Mouse (Mus musculus) mature B cell (primary cell): ENCODE measurements around the gene Rab21.

Experiments used
- in situ Hi-C: fragments of 300-500 bp; cut with MboI; formaldehyde crosslinking; loops from 2 replicates; pipeline ENCODE4 v1.14.3; 2019

Rab21 gene

DNA sequence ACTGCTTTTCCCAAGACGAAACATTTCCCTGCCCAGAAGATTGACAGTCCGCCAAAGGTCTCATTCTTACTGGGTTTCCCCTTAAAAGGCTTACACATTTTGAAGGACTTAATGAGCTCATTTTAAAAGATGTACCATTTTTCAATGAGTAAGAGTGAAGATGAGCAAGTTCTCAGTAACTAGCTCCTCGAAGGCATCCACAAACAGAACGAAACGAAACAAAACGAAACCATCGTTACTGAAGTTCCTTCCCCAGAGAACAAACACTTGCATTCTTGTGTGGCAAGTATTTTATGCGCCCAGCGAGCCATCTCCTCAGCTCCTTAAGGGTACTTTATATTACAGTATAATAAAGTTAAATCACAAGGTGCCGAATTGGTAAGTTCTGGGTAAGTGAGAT, 34.0 kb downstream of the Rab21 start:
- in situ Hi-C loops, result no loop called here

DNA sequence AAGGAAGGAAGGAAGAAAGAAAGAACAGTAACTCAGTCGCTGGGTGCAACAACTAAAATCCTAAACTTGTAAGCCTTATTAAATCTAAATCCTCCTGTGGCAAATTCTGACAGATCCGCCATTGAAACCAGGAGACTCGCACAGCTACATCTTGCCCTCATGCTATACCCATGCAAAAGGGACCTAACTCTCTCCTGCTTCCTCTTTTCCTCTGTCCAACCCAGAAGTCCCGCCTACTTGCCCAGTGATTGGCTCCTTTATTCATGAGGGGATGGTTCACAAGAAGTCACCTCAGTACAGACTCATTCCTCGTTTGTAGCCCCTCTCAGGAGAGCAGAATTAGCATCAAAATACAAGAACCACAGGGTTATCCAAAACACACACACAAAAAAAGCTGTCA, 43.7 kb downstream of the Rab21 start:
- in situ Hi-C loops, result no loop called here

DNA sequence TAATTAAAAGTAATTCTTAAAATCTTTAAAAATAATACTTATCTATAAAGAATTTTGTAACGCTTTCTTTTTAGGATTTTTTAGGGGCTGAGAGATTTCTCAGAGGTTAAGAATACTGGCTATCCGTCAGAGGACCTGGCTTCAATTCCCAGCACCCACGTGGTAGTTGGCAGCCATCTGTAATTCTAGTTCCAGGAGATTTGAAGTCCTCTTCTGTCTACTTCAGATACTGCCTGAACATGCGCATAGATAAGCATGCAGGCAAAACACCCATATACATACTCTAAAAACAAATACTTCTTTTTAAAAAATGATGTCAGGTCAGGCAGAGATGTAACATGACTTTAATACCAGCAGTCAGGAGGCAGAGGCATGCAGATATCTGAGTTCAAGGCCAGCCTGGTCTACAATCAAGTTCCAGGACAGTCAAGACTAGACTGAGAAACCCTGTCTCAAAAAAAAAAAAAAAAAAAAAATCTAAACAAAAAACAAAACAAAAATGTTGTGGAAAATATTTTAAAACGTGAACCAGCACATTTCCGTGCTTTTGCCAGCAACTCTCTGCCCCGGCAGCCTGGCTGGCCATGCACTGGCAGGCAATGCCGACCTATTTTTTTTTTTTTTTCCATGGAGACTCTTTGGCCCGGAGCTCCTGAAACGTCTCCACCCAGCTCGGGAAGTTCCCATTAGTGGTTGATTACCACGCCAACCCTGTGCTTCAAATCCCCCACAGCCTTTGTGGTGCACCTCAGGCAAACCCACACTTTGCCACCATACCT, 44.6 kb downstream of the Rab21 start:
- in situ Hi-C loops, result no loop called here

DNA sequence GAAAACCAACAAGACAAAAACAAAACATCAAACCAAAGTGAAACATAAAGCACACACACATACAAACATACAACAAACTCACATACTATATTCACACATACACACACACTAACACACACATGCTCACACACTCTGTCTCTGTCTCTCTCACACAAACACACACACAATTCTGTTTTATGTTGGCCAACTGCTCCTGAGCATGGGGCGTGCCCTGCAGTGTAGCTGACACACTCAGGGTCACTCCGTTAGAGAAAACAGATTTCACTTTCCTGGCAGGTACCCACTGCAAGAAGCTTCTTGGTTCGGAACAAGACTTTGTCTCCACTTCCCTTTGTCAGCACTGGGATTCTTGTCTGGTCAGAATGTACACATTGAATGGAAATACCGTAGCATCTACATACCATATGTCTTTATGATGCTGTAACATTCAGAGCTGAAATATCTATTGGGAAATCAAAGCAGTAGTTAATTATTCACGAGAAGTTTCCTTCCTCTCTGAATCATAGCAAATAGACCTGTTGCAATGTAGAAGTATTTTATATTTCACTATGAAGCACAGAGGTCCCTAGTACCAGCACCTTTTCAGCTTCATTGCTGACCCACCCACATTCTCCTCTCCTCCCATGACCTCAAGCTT, 52.4 kb downstream of the Rab21 start:
- in situ Hi-C loops, result no loop called here

DNA sequence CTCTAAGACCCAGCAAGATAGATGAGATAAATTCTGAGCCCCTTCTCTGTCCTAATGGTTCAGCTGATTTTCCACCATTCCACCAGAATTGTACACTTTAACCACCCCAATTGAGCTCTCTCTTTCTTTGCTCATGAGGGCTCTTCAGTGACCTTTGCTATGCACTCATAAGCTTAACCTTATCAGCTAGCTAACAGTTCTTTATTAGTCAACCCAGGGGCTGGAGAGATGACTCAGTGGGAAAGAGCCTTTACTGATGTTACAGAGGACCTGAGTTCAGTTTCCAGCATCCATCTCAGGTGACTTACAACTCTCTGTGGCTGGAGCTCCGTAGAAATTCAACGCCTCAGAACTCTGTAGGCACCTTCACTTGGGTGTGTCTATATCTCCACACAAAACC, 53.1 kb downstream of the Rab21 start:
- in situ Hi-C loops, result no loop called here

DNA sequence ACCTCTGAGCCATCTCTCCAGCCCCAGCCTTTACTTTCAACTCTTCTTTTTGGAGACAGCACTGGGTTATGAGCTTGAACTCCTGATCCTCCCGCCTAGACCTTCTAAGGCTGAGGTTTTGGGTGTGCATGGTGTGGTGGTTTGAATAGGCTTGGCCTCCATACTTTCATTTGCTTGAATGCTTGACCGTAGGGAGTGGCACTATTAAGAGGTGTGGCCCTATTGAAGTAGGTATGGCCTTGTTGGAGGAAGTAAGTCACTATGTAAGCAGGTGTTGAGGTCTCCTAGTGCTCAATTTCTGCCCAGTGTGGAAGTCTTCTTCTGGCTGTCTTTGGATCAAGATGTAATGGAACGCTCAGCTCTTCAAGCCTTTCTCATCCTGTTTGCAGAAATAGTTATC, 54.0 kb downstream of the Rab21 start:
- in situ Hi-C loops, result no loop called here

DNA sequence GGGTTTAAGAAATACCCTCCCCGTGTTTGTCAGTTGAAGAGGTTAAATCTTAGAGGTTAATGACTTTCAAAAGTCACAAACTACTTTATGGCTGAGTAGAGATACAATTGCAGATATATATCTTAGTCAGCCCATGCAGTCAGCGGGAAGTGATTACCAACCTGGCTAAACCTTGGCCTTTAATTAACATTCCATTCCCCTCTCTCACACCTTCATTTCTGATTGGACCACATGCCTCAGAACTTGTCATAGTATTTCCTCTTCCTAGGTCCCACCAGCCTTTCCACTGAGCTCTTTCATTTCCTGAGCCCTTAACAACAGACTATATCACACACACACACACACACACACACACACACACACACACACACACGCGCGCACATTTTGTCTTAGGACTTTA, 59.2 kb downstream of the Rab21 start:
- in situ Hi-C loops, result no loop called here

DNA sequence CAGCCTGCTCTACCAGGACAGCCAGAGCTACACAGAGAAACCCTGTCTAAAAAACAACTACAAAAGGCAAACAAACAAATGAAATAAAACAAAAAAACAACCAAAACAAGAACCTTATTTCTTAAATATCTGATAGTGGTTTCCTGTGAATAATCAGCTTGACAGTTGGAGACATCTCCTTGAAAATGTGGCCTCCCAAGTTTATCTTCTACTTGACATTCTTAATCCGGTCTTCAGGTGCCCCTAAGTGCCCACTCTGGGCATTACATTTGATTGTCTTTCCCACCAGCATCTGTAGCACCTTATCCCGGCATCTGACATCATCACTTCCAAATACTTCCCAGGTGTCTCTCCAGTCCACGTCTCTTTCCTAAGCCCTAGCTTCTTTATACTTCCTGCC, 61.9 kb downstream of the Rab21 start:
- in situ Hi-C loops, result no loop called here

DNA sequence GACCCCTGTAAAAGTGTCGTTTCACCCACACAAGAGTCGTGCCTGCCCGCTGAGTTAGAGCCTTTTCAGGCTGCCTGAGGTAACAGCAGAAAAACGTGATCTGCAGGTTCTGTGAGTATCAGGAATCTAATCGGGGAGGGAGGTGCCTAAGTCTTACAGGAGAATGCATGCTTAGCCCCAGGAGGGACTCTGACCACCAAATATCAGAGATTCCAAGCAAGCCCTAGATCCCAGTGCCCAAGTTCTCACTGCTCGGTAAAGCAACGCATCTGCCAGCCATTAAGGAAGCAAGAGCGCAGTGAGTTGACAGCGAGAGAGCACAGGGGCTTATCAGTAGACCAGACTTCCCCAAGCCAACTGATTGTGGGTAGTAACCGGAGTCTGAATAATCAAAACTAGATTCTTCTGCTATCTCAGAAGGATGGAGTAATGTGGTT, 63.1 kb downstream of the Rab21 start:
- in situ Hi-C loops, result no loop called here

DNA sequence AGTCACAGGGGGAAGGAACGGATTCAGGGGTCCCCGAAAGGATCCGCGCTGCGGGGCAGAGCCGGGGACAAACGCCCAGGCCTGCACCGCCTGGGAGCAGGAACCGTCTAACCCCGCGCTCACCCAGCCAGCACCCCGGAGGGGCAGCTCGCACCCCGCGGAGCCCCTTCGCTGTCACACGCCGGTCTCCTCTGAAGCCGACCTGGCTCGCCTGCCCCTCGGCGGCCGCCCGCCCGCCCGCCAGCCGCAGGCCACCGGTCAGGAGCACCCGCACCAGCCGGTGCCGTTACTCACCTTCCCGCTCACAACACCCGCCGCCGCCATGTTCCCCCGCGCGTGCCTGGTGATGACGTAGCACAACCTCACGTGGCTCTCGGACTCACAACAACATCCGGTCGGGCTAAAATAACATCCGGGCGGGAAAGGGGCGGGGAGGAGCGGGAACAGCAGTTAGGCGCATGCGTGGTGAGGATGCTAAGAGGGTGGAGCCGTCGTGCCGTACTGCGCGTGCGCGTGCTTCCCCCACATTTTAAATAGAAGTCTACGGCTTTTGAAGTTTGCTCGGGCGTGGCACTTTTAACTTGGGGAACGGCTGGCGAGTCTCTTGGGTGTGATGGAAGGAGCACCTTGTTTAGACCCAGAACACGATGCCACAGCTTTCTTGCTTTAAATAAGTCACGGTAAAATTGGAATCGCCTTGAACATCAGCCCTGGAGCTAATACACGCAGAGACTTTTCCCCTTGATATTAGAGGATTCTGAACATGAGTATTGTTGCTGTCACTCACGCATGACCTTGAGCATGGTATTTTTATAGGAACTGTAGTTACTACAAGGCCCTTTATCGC, 64.1 kb downstream of the Rab21 start, which contains the start of gene Tbc1d15:
Gene Tbc1d15, minus strand, starts transcription at position 380 of the 847 bp plus-strand sequence.
- in situ Hi-C loops, result no loop called here

DNA sequence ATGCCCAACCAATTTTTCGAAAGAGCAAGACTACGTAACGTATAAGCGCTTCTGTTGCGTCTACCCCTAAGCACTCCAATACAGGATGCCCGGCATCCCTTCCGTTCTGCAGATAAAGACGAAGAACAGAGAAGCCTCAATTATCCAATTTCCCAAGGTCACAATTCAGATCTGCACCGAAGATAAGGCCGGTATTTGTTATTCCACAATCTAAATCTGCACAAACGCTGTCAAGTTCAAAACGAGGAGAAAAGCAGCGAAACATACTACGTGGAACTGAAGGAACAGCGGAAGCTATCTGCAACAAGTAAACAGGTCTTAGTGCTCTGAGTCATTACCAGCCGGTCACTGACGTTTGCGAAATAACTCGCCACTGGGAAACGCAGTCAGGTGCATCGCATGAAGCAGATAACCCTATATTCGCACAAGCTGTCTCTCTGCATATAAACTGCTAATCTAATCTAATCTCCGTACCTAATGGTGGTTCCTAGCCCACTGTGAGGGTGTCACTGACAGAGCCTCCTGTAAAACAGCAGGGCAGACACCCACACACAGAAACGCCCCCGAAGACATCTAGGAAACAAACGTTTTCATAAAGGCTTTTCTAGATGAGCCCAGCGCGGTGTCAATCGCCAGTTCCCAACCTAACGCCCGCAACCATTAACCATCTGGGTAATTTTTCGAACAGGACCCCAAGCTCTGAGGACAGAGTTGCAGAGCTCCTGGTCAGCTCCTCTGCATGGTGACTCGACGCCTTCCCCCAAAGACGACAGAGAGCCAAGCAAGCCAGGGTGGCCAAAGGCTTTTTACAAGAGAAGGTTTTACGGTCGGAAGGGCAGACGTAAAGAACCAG, 64.9 kb downstream of the Rab21 start:
- in situ Hi-C loops, result no loop called here

DNA sequence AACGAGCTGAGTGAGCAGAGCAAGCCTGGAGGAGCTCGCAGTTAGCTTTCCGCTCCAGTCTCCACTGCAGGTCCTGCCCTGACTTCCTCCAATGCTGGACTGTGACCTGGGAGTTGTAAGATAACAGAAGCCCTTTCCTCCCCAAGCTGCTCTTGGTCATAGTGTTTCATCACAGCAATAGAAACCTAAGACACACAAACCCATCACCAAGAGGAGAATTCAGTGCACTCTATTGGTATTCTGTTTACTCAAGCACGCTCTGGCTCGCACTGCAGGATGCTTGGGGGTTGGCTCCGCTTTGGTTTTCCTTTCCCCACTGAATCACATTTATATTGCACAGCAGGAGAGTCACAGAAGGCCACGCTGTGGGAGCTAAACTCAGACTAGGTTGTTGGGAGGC, 67.4 kb downstream of the Rab21 start:
- in situ Hi-C loops, result no loop called here

DNA sequence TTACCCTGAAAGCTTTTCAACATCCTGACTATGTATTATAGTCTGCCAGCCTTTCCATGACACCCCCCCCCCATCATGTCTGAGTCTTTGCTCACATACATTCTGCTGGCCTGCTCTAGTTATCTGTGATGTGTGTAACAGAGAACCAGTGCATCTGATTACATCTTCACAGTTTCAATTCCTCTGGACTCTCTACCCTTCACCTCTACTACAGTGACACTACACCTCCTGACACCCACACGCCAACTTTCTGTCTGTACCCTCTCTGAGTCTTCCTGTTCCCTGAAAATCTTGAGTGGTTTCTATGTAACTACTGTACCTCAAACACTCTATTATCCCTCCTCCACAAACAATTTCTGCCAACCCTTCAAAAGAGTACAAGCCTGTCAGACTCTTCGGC, 69.9 kb downstream of the Rab21 start:
- in situ Hi-C loops, result no loop called here

DNA sequence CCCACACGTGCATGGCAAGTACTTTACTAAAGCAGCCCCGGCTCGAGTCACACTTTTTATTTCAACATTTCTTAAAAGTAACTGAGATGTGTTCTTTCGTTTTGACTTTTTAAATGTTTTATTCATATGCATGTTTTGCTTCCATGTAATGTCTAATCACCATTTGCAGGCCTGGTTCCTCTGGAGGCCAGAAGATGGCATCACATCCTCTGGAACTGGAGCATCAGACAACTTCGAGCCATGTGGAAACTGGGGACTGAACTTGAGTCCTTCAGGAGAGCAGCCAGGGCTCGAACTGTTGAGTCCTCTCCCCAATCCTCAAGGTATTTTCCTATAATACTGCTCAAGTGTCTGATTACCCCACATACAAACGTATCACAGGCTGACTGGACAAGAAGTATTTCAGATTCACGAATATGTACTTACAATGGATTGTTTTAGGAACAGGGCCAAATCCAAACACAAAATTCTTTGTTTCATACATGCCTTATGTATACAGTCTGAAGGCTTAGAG, 74.3 kb downstream of the Rab21 start:
- in situ Hi-C loops, result no loop called here

DNA sequence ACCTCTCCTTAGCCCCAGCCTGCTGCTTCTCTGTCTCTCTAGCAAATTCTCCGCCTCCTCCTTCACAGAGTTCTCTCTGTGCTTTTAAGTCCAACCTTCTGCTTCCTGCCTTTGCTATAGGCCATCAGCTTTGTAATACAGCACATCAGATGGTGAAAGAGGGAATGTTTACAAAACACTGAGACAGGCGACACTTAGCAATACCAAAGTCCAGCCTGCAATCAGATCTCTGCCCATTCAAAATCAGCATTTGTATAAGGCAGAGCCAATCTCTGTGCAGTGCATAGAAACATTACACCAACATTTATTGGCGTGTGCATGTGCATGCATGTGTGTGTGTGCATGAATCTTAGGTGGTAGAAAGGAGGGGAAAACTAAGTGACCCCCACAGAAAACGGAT, 77.5 kb downstream of the Rab21 start:
- in situ Hi-C loops, result no loop called here
